Mouse (Mus musculus) C2C12 (cell line): Measurements from ENCODE around the gene Ropn1l.

Experiments
- CEBPB ChIP-seq: IDR thresholded peaks from one replicate; pipeline ENCODE4 v1.6.1; 2011; ENCODE audit warnings: low read depth, mild to moderate bottlenecking, control low read depth, moderate library complexity
- CTCF ChIP-seq: IDR thresholded peaks from one replicate; pipeline ENCODE4 v1.5.1; 2011; ENCODE audit not compliant: control insufficient read depth, insufficient read depth, insufficient read length
- FOSL1 ChIP-seq: IDR thresholded peaks from one replicate; pipeline ENCODE4 v1.8.0; 2011; ENCODE audit warnings: mild to moderate bottlenecking, low read length; ENCODE audit not compliant: poor library complexity, insufficient read depth, severe bottlenecking
- MAX ChIP-seq: IDR thresholded peaks from one replicate; pipeline ENCODE4 v1.6.1; 2011; ENCODE audit warnings: mild to moderate bottlenecking, control low read depth
- MYOD1 ChIP-seq: IDR thresholded peaks from one replicate; pipeline ENCODE4 v1.6.1; 2011; ENCODE audit warnings: low read depth; ENCODE audit not compliant: control insufficient read depth, insufficient read length
- MYOG ChIP-seq: IDR thresholded peaks from one replicate; pipeline ENCODE4 v1.6.1; 2011; ENCODE audit not compliant: control insufficient read depth, insufficient read length; ENCODE audit errors: extremely low read depth
- USF1 ChIP-seq: IDR thresholded peaks from one replicate; pipeline ENCODE4 v1.6.1; 2011; ENCODE audit warnings: low read depth, mild to moderate bottlenecking, control low read depth, moderate library complexity

DNA sequence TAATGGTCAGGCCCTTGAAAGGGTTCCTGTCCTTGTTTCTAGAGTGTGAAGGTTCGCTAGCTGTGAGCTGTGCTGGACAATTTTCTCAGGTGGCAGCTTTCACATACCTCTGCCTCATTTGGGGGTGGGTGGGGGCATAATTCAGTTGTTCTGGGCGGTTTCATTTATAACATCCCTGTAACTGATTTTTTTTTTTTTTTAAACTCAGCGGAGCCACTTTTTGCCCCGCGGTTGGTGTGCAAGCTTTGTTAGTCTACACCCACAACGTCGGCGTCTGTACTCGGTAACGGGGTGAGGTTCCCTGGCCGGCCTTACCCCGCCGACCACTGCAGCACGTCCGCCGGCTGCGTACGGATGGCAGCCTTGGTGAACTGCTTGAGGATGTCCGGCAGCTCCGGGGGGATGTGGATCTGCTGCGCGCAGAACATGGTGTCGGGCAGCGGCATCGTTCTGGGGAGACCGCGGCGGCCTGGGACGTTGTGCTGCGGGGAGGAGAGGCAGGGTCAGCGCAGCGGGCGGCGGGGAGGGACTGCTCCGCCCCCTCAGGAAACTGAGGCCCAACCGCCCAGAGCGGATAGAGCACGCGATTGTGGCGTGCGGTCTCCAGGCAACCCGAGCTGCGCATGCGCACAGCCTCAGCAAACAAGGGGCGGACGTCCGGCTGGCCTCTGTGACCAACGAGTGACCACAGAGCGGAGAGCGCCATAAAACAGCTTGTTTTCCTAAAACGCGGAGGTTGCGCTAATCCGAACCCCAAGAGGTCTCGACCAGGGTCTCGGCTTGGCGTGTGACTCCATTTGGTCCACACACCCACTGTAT lies at the start of gene Ropn1l:
- TF ChIP-seq MAX (peak; percentile 69), CTCF (no peak), MYOG (no peak), CEBPB (no peak), FOSL1 (no peak), USF1 (no peak), MYOD1 (no peak)
